In genomic region chr10:93261981-93262499, GRCm38 (mm10) we compare ENCODE assay signal across 8 mouse cellular contexts. TPM values are rescaled to one million over a fixed set of nuclear protein-coding genes. Genes with fewer than 3 reads are reported as not detected.
A peak's percentile ranks its signal among the peaks of the same experiment; 100 is the strongest.
DNase-seq lines count a peak whose midpoint lies in the region; ATAC-seq and TF ChIP-seq lines count a peak whose summit lies in the region.

No protein-coding gene starts in this region.

- no peak overlapping the region; the same call in 1 of the 2 replicates for H3K9ac ChIP-seq in forebrain, embryonic 13.5 days

- no peaks in the 10 kb centered on the region for H3K27me3 ChIP-seq in thymus, adult 2 months (ENCODE audit: control insufficient read depth, insufficient read depth, low read length)
- no peaks in the 10 kb centered on the region for H3K27me3 ChIP-seq in forebrain, embryonic 13.5 days
- no peaks in the 10 kb centered on the region; the same call in 1 of the 2 replicates for H3K27me3 ChIP-seq in midbrain, embryonic 10.5 days (ENCODE audit: low read depth, poor library complexity, severe bottlenecking)

- H3K9me3 ChIP-seq in forebrain, embryonic 13.5 days (replicated peaks) = no peaks in the 10 kb centered on the region
- H3K9me3 ChIP-seq in midbrain, embryonic 10.5 days (replicated peaks) = no peaks in the 10 kb centered on the region

- no peak for TF ChIP-seq CTCF in thymus, adult 2 months (IDR thresholded peaks at IDR 0.05; ENCODE audit: borderline replicate concordance, control insufficient read depth, extremely low read depth, insufficient read depth, low read length, poor library complexity)

- DNase-seq in thymus, adult 2 months = peak; percentile 25
- DNase-seq in thymus, postnatal 25 days = no peak
- DNase-seq in kidney, postnatal 14 days = peak; percentile 39
- no peak for DNase-seq in midbrain, embryonic 10.5 days (ENCODE audit: low spot score)
- DNase-seq in layer of hippocampus, postnatal 25 days (ENCODE audit: extremely low spot score in 1 of 2, low spot score in 1 of 2) = no peak
- DNase-seq in spleen, adult 18-20 months = no peak

- no peak for TF ChIP-seq POLR2A in thymus, adult 2 months (IDR thresholded peaks at IDR 0.05; ENCODE audit: control insufficient read depth, extremely low read depth, insufficient read depth, low read length, poor library complexity)

- H3K27ac ChIP-seq in thymus, adult 2 months (ENCODE audit: control insufficient read depth, insufficient read depth, low read length) = peak overlapping the region; percentile 9; the same call in 1 of the 2 replicates
- peak overlapping the region; percentile 80 for H3K27ac ChIP-seq in forebrain, embryonic 13.5 days
- peak overlapping the region; percentile 24 for H3K27ac ChIP-seq in midbrain, embryonic 10.5 days (replicated peaks)

- peak overlapping the region; percentile 56 for H3K4me2 ChIP-seq in forebrain, embryonic 13.5 days

- ATAC-seq in forebrain, embryonic 13.5 days = peak; percentile 62
- ATAC-seq in erythroid progenitor cell, adult 5-6 weeks (replicated peaks; ENCODE audit: low FRiP score, poor library complexity, severe bottlenecking) = no peak

- no peak overlapping the region for H3K4me3 ChIP-seq in thymus, adult 2 months (ENCODE audit: control insufficient read depth, insufficient read depth, low read length)
- 0 out of 2 replicates have a peak overlapping the region, but pooled peaks have one; percentile 6 for H3K4me3 ChIP-seq in forebrain, embryonic 13.5 days
- H3K4me3 ChIP-seq in midbrain, embryonic 10.5 days = peak overlapping the region; percentile 32

- WGBS in thymus, adult 2 months = 48% methylated on average over 15 of the region's 15 CpGs
- WGBS in forebrain, embryonic 13.5 days = 9% methylated on average over 15 of the region's 15 CpGs
- WGBS in midbrain, embryonic 10.5 days = 18% methylated on average over 15 of the region's 15 CpGs

- peaks cover 37% of the 10 kb centered on the region for H3K4me1 ChIP-seq in thymus, adult 2 months (replicated peaks; ENCODE audit: control insufficient read depth, insufficient read depth, low read length)
- H3K4me1 ChIP-seq in forebrain, embryonic 13.5 days = peaks cover 54% of the 10 kb centered on the region
- peaks cover 37% of the 10 kb centered on the region for H3K4me1 ChIP-seq in midbrain, embryonic 10.5 days

- peaks cover 28% of the 10 kb centered on the region for H3K36me3 ChIP-seq in thymus, adult 2 months (ENCODE audit: control insufficient read depth, insufficient read depth, low read length)
- no peaks in the 10 kb centered on the region; the same call in 1 of the 2 replicates for H3K36me3 ChIP-seq in forebrain, embryonic 13.5 days (ENCODE audit: poor library complexity, severe bottlenecking)
- H3K36me3 ChIP-seq in midbrain, embryonic 10.5 days = peaks cover 12% of the 10 kb centered on the region

RNA-seq across cellular contexts. Expression of gene Elk3, which starts 48.9 kb away (rescaled TPM):
- 47.2 and 62.7 TPM in 2 replicates for polyA plus RNA-seq in thymus, adult 2 months (2012; rRNA removed)
- 7.2 and 8.2 TPM in 2 replicates for polyA plus RNA-seq in forebrain, embryonic 13.5 days (2015; fragmentation: Nextera tagmentation; extraction: Ambion mirVana)
- polyA plus RNA-seq in midbrain, embryonic 10.5 days (2016; fragmentation: Nextera tagmentation; extraction: Ambion mirVana) = 9.8 and 10.6 TPM in 2 replicates
- 3.2 and 5.0 TPM in 2 replicates for total RNA-seq in erythroid progenitor cell, adult 5-6 weeks (2015; ENCODE audit: low replicate concordance)
- total RNA-seq in erythroid progenitor cell, adult 5-6 weeks (2017; ENCODE audit: low replicate concordance) = 3.5 and 3.9 TPM in 2 replicates
- total RNA-seq in layer of hippocampus, postnatal 25 days (2021) = 1 to 10 TPM; 7.6 to 8.5 TPM

Comparison
In these comparisons a context has a peak if more than half of its experiments do, and no peak if none do; other contexts are left out.
1. DNase-seq: peak in thymus, adult 2 months (single experiment) and kidney, postnatal 14 days (single experiment); none in thymus, postnatal 25 days (single experiment), midbrain, embryonic 10.5 days (single experiment), layer of hippocampus, postnatal 25 days (0 of 2) and spleen, adult 18-20 months (0 of 2).
2. H3K27ac ChIP-seq: peak in every context shown above with its lines; median percentile 80 in forebrain, embryonic 13.5 days; 24 in midbrain, embryonic 10.5 days; 9 in thymus, adult 2 months.